Mouse (Mus musculus) granulocyte monocyte progenitor cell, adult 5-6 weeks (primary cell): ENCODE measurements at regions not wholly inside any gene's neighbourhood (a gene's known extent, or its start where the extent isn't known, plus 50 kb on each side); places are given as distances from the start of the nearest gene placed in this dataset.

Source experiments
- ATAC-seq: replicated peaks from 2 replicates; pipeline ENCODE4 v1.8.0; 2016; ENCODE audit warnings: mild to moderate bottlenecking, moderate TSS enrichment, inconsistent platforms; ENCODE audit not compliant: poor library complexity, severe bottlenecking

DNA sequence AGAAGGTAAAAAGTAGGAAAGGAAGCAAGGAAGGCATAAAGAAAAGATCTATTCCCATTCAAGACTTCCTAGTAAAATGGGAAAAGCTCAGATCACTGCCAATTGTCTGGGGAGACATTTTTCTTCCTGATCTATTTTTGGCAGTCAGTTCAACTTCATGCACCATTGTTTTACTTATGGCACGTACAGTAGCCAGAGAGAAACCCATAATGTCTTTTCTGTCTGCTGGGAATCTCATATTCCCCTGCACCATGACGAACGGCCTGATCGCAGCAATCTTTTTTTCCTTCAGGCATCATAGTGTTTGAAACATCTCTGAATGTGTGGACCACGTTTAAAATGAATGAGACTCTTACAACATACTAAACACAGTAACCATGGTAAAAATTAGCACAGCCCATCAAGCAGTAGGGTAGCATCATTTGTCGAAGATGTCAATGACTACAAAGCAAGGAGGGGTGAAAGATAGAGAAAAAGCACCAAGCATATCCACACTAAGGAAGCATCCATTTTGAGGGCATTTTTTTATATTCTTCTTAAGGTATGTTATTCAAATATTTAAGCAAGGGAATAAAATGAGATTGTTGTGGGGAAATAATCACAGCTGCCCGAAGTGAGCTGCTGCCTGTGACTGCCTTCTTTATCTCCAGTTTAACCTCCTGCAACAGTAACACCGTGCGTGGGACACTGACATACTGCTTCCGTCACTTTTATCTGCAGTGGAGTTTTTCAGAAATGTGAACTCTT, 233.7 kb upstream of the Tbl1xr1 start:
- ATAC-seq, result no peak

DNA sequence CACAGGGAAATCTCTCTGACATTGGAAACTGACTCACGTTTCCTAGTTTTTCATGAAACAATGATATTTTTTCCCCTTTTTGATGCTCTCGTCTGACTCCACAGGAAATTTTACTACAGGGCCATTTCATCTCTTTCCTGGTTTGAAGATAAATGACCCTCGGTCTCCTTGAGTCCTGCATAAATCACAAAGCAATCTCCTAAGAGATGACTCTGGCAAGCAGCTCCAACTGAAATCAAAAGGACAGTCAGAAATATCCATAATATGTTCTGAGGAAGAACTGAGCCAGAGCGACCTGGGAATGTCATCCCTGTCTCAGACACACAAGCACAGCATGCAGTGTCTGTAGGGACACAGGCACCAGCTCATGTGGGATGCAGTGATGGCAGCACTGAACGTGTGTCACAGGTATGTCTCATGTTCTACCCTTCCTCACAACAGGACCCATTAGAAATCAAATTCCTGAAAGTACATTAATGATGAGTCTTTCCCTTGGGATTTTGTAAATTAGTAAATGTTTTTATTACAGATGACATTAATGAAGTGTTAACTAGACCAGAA, 233.1 kb upstream of the Tbl1xr1 start:
- no peak for ATAC-seq

DNA sequence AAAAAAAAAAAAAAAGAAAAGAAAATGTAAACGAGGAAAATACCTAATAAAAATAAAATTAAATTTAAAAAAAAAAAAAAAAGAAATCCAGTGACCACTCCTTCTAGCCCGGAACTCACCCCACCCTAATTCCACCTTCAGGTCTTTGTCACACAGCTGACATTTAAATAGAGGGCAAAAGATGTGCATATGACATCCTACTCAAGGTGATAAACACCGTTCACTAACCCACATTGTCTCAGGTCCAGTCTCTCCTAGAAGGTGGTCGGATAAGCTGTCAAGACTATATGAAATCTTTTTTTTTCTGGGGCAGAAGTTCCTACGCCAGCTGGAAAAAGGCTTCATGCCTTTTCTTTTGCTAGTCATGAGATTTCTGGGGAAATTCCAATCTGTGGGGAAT, 226.6 kb upstream of the Tbl1xr1 start:
- ATAC-seq, result no peak

DNA sequence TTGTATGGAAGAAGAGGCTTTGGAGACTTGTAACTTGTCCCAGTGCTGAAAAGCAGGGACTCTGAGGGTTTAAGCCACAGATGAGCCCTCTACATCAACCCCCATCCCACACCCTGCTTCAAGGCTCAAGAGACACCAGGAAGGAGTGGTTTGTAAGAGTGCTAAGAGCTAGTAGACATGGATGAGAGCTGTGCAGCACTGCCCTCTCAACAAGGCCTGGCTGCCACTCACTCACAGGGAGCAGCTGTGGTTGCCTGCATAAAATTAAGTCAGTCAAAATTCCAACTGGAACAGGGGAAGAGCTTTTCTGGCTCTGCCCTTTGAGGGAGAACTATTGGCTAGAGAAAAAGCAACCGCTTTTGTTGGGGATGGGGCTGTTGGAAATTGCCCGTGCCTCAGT, 225.5 kb upstream of the Tbl1xr1 start:
- no peak for ATAC-seq

DNA sequence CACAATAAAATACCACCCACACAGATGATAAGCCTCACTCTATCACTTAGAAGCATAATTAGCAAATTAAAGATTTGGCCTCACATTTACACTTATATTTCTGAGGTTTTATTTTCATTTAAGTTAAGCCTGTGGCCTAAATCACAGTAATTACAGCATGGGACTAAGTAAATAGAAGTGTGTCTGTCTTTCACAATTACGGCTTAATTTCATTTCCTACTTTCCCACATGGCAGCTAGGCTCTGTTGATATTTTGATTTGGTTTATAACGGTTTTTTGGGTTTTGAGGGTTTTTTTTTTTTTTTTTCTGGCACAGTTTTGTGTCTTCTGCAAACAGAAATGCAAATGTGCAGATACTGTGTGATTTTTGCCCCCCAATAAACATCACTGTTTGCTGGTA, 222.1 kb upstream of the Tbl1xr1 start:
- peak; percentile 80 for ATAC-seq

DNA sequence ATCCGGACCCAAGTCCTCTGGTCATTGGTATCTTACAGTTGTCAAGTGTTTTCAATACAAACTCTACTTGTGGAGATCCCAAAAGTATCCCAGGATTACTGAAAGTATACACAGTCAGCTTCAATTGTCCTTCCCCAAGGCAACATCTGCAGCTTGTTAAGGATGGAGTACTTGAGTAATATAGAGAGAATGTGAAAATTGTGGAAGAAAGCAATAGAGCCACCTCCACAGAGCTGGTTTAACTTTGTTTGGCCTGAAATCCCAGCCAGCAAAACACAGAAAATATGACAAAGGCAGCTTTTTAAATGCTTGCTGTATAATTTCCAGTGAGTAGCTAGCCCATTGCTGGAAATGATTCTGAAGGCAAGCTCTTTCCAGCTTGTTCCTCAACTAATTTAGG, 217.0 kb upstream of the Tbl1xr1 start:
- no peak for ATAC-seq

DNA sequence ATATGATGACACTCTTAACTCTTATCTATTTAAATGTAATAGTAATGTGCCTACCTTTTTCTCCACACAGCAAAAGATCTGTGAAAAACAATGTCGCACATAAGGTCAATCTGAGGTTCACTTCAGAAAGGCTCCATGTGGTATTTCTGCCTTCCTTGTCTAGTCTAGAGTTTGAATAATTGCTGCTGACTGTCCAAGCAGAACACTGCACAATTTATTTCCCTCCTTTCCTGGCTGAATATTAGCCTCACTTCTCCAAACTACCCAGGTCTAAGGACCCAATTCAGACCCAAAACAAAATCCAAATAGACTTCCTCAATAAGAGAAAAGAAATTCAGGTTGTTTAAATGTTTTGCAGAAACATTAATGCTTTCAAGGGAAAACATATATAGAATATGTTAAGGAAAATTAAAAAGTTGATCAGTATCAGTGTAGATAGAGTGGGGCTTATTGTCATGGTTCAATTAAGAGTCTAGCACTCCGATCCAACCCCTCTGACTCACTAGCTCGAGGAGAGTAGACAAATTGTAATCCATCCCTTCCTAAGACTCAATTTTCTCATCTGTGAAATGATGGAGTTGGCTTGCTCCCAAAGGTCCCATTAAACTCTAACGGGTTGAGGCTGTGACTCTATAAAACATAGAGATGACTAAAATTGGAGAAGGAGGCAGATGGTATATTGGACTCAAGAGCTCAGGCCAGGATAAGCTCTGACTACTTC, 215.4 kb upstream of the Tbl1xr1 start:
- no peak for ATAC-seq

DNA sequence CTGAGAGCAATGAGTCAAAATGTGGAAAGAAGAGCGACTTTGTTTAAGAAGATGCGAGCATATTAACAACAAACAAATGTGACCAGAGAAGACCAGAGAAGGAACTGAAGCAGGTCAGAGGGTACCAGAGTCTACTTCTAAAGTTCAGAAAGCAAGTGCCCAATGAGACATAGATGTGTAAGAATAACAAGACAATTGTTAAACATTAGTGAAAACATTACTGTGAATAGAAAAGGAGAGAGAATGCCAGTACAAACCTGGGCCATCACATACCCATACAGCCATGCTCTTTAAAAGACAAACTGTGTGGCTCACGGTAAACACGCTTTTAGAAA, 214.8 kb upstream of the Tbl1xr1 start:
- ATAC-seq, result no peak

DNA sequence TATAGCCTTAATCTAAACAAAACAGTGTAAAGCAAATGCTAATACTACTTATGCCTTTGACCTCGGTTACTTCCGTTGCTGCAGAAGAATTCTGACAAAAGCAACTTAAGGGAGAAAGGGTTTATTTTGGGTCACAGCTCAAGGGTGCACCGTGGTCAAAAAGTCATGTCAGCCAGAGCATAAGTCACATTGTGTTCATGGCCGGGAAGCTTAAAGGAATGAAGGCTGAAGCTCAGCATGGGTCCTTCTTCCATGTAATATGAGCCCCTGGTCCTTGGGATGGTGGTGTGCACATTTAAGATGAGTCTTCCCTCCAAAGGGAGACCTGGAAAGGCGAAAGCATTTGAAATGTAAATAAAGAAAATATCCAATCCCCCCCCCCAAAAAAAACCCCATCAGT, 212.1 kb upstream of the Tbl1xr1 start:
- ATAC-seq, result no peak

DNA sequence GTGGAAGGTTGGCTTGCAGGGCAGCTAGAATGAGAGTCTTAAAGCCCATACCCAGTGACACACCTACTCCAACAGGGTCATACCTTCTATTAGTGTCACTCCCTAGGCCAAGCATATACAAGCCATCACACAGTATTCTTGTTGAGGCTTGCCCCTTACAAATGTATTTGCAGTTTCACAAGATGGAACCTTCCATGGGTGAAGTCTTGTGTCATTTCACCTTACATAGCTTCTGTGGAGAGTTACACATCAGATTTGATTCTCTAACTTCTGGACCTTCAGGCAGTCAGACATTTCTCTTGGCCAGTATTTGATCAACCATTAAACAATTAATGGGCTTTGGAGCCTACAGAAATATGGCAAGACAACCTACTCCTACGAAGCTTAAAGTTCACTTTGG, 210.6 kb upstream of the Tbl1xr1 start:
- no peak for ATAC-seq

DNA sequence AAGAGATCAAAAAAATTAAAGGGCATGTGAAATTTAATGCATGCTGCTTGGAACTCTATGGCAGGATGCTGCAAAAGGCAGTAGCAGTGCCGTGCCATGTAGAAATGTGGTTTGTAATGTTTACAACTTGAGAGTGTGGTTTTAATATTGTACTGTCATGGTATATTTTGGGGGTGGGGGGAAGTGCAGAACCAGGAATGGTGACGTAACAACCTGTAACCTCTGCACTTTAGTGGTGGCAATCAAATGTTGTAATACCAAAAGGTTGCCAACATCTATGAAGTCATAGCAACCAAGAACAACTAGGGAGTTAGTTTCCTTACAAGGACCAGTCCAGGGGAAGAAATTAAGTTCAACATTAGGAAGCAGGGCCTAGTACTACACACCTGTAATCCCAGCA, 198.1 kb upstream of the Tbl1xr1 start:
- peak; percentile 95 for ATAC-seq

DNA sequence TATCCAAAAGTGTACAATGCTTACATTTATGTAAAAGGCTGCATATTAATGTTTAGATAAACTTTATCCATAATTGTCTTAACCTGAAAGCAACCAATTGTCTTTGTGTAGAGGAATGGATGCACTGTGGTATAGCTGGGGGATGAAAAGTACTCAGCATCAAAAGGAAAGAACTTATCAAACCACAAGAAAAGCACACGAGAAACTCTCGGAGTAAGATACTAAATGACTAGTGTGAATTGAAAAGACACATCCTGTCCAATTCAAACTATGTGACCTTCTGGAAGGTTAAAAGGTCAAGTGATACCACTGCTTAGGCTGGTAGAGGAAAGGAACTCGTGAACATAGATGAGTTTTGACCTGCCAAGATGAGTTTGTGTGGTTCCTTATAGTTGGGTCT, 192.2 kb upstream of the Tbl1xr1 start:
- no peak for ATAC-seq

DNA sequence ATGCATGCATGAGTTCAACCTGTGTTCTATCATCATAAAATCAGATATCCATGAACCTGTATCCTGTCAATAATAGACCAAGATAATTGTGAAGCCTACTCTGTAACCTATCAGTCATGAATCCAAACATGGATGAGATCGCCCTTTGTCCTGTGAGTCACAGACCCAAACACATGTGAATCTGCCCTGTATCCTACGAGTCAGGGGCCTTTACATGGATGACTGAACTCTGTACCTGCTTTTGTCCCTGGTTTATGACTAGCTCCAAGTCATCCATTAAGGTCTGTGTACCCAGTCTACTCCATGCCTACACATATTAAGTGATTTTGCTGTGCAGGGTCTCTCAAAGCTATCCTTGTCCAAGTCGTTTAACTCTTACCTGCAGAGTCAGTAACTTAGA, 187.7 kb upstream of the Tbl1xr1 start:
- ATAC-seq, result no peak

DNA sequence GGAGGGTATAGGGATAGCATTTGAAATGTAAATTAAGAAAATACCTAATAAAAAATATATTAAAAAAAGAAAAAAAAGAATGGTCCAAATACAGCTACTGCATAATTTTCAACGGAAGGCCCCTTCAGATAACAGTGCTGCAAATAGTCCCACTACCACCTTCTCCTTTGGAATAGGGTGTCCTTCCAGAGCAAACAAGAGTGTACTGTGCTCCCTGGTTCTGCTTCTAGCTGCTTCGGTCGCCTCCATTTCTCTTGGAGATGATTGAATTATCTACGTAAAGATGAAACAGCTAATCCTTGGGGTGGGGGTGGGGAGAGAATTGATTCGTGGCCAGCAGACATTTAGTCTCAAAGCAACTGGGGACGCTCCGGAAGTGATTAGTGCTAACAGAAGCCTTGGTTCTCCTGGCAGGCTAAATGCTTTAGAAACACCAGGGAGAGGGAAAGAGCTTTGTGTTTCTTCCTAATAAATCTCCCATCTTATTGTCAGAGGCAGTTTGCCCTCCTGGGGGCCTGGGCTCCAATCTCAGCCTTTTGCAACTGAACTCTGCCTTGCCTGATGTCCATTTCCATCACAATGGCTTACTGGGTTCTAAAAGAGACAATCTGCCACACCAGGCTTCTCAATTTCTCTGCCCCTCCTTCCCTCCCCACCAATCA, 184.5 kb upstream of the Tbl1xr1 start:
- ATAC-seq, result no peak

DNA sequence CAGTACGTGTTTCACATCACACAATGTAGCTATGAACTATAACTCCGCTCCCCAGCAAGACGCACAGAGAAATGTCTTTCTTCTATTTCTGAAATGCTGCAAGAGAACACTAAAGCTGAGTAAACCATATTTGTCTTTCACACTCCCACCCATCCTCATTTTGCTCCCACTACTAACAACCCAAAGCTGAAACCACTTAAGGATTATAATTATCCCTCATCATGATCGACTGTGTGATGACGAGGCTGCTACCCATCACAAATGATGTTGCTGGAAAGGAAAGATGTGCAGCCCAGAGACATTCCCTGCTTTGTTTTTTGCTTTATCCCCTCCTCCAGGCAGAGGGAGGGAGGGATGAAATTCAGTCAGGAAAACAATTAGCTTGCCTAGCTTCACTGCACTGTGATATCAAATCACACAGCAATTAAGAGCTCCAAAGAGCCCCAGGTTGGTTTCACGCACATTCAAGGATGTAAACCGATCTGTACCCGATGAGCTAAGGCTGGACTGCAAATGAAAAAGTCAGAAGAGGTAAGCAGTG, 183.5 kb upstream of the Tbl1xr1 start:
- no peak for ATAC-seq

DNA sequence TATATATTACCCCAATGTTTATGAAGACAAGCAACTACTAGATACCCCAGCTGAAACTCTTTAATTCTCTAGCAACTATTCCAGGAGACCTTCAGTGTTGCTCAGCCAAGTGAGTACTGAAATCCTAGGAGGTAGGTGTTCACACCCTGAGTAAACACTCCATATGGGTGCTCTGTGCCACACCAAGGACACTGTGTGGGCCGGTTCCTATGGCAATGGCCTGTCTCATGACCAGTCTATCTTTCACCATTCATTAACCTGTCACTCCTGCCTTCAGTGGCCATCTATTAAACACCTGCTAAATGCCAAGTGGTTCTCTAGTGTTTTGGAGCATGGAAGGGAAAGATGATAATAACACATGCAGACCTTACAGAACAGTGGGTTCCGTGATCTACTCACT, 180.9 kb upstream of the Tbl1xr1 start:
- no peak for ATAC-seq

DNA sequence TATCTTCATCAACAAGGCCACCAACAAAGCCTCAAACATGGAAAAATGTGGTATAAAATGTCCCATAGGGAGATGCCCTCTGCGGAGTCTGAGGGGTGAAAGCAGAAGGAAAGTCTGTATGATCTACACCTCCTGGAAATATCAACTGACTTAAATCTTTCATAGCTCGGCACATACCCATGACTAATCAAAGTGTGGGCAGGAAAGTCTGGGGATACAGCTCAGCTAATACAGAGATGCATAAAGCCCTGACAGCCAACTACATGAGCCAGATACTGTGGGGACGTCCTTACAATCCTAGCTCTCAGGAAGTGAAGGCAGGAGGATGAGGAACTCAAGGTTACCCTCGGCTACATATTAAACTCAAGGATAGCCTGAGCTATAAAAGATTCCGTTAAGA, 178.2 kb upstream of the Tbl1xr1 start:
- no peak for ATAC-seq

DNA sequence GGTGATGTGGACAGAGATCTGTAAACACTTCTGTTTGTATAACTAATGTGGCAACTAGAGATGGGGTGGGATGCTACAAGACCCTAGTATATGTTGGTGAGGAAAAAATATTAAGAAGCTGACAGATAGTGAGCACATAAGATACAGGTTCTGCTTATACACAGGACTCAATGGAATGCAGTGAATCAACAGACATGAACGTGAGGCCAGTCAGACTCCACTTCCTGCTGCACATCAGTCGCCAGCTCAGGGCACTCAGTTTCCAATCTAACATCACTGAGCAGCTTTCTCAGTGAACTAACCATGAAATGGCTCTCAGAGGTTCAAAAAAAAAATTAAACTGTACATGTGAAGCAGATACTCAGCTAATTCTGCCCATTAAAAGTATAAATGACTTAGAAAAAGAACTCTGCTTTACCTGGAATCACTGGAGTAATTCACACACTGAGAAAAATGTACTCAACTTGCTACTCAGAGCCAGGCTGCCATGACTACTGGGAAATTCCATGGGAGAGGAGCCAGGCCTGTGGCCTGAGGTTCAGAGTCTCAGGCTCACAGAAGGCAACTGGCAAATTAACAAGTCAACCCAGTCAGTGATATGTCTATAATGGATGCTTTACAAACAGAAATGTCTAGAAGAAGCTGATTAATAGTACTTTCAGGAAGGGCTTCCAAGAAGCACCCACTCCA, 170.9 kb upstream of the Tbl1xr1 start:
- no peak for ATAC-seq

DNA sequence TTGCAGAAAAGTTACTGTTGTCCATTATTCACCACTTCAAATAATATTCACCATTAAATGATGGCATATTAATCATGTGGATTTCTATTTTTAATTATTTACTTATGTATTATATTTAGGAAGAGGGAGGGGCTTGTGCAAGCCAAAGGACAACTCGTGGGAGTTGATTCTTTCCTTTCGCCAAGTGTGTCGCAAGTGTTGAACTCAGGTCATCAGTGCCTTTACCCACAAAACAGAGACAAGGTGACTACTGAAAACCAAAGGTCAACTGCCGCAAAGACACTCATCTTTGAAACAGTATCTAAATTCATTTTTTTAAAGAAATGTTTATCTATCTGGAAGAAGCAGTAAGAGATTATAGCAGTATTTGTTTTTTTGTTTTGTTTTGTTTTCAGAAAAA, 167.6 kb upstream of the Tbl1xr1 start:
- no peak for ATAC-seq

DNA sequence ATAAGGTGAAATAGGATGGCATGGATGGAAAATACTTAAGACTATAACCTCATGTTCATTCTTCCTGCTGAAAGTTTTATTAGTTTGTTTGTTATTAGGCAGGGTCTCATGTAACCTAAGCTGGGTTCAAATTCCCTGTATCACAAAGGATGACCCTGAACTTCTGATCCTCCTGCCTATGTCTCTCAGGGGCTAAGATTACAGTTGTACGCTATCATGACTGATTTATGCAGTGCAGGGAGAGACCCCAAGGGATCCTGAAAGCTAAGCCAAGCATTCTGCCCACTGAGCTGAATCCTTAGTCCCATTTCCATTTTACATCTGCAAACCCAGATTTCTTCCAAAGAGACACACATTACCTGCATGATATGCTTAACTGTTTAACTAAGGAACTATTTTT, 166.4 kb upstream of the Tbl1xr1 start:
- no peak for ATAC-seq

DNA sequence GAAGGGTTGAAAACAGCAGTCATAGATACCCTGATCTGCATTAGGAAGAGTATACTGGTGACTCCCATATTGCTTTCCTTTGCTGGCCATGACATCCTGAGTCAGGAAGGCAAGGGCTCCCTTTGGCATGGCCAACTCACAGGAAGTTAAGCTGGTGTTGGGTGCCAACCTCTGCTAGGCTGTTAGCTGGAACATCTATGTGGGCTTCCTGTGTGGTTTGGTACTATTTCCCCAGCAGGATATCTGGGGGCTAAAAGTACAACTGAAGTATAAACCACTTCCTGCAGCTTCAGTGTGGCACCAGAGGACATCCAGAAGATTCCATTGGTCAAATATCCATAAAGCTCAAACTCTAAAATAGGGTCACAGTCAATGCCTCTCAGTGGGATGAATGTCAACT, 165.4 kb upstream of the Tbl1xr1 start:
- peak; percentile 95 for ATAC-seq
